Mouse (Mus musculus) left cerebral cortex, postnatal 25 days (tissue): ENCODE results near the gene Gprasp2. TPM values are rescaled to one million over a fixed set of nuclear protein-coding genes. Genes with fewer than 3 reads are reported as not detected.

Experiments
- total RNA-seq, 2 experiments: library from RNA; stranded (reverse); gene quantifications; 2 replicates each; pipeline ENCODE4 v1.2.3; 2021

Gprasp2 gene
- total RNA-seq, 2 experiments from 2014 or later: 161 to 192 TPM

Other genes starting within 250 kb of the Gprasp2 start
- 1 to 10 TPM; 2.6 to 3.0 TPM for gene Nxf7, start 240.3 kb upstream of the Gprasp2 start, total RNA-seq
- not detected for gene Prame, start 211.3 kb upstream of the Gprasp2 start, total RNA-seq
- gene Tcp11x2, start 145.2 kb upstream of the Gprasp2 start, total RNA-seq: not detected
- gene Tmsb15a, start 113.8 kb upstream of the Gprasp2 start, total RNA-seq: not detected
- gene Armcx5, start 96.3 kb upstream of the Gprasp2 start, total RNA-seq: 10 to 100 TPM; 29.2 to 32.7 TPM
- gene Gprasp1, start 96.3 kb upstream of the Gprasp2 start, total RNA-seq: 100 to 1,000 TPM; 334 to 352 TPM
- 10 to 100 TPM; 66.6 to 71.0 TPM for gene Bhlhb9, start 41.4 kb upstream of the Gprasp2 start, total RNA-seq
- gene Arxes2, start 154.8 kb downstream of the Gprasp2 start, total RNA-seq: 10 to 100 TPM; 66.2 to 75.0 TPM
- gene Arxes1, start 194.3 kb downstream of the Gprasp2 start, total RNA-seq: 10 to 100 TPM; 40.7 to 41.9 TPM
- 100 to 1,000 TPM; 384 to 394 TPM for gene Bex2, start 229.2 kb downstream of the Gprasp2 start, total RNA-seq
- not detected for gene Nxf3, start 246.2 kb downstream of the Gprasp2 start, total RNA-seq